Mouse (Mus musculus): Measurements from ENCODE around the gene Kcna4. TPM values are rescaled to one million over a fixed set of nuclear protein-coding genes. Genes with fewer than 3 reads are reported as not detected.

Gene Kcna4
- not detected in 2 replicates for total RNA-seq (2012; rRNA removed)
- not detected in 2 replicates for total RNA-seq (2014; rRNA removed)
- polyA plus RNA-seq (2012; ENCODE audit: insufficient read length, low read depth): not detected in 2 replicates

- dilution Hi-C loops (cut with MboI; ENCODE audit: extremely low pct_ligation_motif_present, extremely low pct_unique_long_range_greater_than_20kb, low sequenced_read_pairs) (no loop called here), in situ Hi-C loops (cut with MboI; ENCODE audit: low pct_ligation_motif_present, low pct_unique_long_range_greater_than_20kb, low sequenced_read_pairs) (no loop called here)
- Histone ChIP-seq H3K27me3 (replicated peaks) (no peaks in the 10 kb centered on the region), H3K4me3 (replicated peaks in 1 of 3; ENCODE audit: low read depth in 2 of 3, low read length in 2 of 3, poor library complexity in 1 of 3) (no peak within 1 kb of the TSS), H3K9ac (ENCODE audit: insufficient read depth, low read depth) (no peak within 1 kb of the TSS), H3K4me2 (ENCODE audit: insufficient read depth, low read depth, poor library complexity, severe bottlenecking) (no peak within 1 kb of the TSS), H3K79me2 (replicated peaks; ENCODE audit: control insufficient read depth, extremely low read depth, insufficient read depth, poor library complexity, severe bottlenecking) (no peaks in the 10 kb centered on the region), H3K4me1 (ENCODE audit: control insufficient read depth in 1 of 2, insufficient read depth in 2 of 2) (no peaks in the 10 kb centered on the region), H3K9me3 (replicated peaks; ENCODE audit: low read length) (peaks cover 68% of the 10 kb centered on the region), H3K27ac (ENCODE audit: insufficient read depth, low read depth) (no peak within 1 kb of the TSS), H3K36me3 (replicated peaks in 1 of 2; ENCODE audit: control insufficient read depth in 1 of 2, insufficient read depth in 1 of 2, low read length in 1 of 2) (no peaks in the 10 kb centered on the region)
- DNase-seq (ENCODE audit: extremely low read depth): no peak
- TF ChIP-seq PAX5 (IDR thresholded peaks at IDR 0.05; ENCODE audit: low read length) (no peak), RAD21 (IDR thresholded peaks at IDR 0.05; ENCODE audit: low read depth, low read length) (no peak), ZMIZ1 (IDR thresholded peaks at IDR 0.05; ENCODE audit: low read depth, low read length) (no peak), MXI1 (IDR thresholded peaks at IDR 0.05; ENCODE audit: low read depth, low read length) (no peak), USF1 (IDR thresholded peaks at IDR 0.05; ENCODE audit: low read depth, low read length) (no peak), TCF12 (IDR thresholded peaks at IDR 0.05; ENCODE audit: low read depth, low read length) (no peak), HCFC1 (IDR thresholded peaks at IDR 0.05; ENCODE audit: low read depth, low read length) (no peak), MEF2A (IDR thresholded peaks at IDR 0.05; ENCODE audit: borderline replicate concordance, low read depth, low read length) (no peak), ZNF384 (IDR thresholded peaks at IDR 0.05; ENCODE audit: low read depth, low read length) (no peak), BHLHE40 (IDR thresholded peaks at IDR 0.05; ENCODE audit: low read depth, low read length) (no peak), GABPA (IDR thresholded peaks at IDR 0.05; ENCODE audit: insufficient replicate concordance, low read depth, low read length) (no peak), KAT2A (IDR thresholded peaks at IDR 0.05; ENCODE audit: insufficient replicate concordance, low read length) (no peak), ELF1 (IDR thresholded peaks at IDR 0.05; ENCODE audit: low read depth, low read length) (no peak), RCOR1 (conservative IDR thresholded peaks at IDR 0.05; ENCODE audit: low read depth, low read length) (no peak), MAX (IDR thresholded peaks at IDR 0.05; ENCODE audit: low read length) (no peak)
Measured at GRCm38 (mm10) chr2:107289990-107290696, at the start of gene Kcna4. TSS of gene Kcna4 (plus strand) at chr2:107290639.

GRCm38 (mm10) chr2:107258091-107258490, 32.3 kb upstream of the Kcna4 start:
- Histone ChIP-seq H3K9me3 (replicated peaks; ENCODE audit: low read length) (peaks cover 22% of the 10 kb centered on the region), H3K79me2 (replicated peaks; ENCODE audit: control insufficient read depth, extremely low read depth, insufficient read depth, poor library complexity, severe bottlenecking) (no peaks in the 10 kb centered on the region), H3K9ac (ENCODE audit: insufficient read depth, low read depth) (no peak overlapping the region), H3K27me3 (replicated peaks) (no peaks in the 10 kb centered on the region), H3K36me3 (replicated peaks in 1 of 2; ENCODE audit: control insufficient read depth in 1 of 2, insufficient read depth in 1 of 2, low read length in 1 of 2) (no peaks in the 10 kb centered on the region), H3K4me1 (ENCODE audit: control insufficient read depth in 1 of 2, insufficient read depth in 2 of 2) (no peaks in the 10 kb centered on the region), H3K4me3 (replicated peaks in 1 of 3; ENCODE audit: low read depth in 2 of 3, low read length in 2 of 3, poor library complexity in 1 of 3) (no peak overlapping the region), H3K27ac (ENCODE audit: insufficient read depth, low read depth) (no peak overlapping the region), H3K4me2 (ENCODE audit: insufficient read depth, low read depth, poor library complexity, severe bottlenecking) (no peak overlapping the region)
- DNase-seq (ENCODE audit: extremely low read depth): no peak
- dilution Hi-C loops (cut with MboI; ENCODE audit: extremely low pct_ligation_motif_present, extremely low pct_unique_long_range_greater_than_20kb, low sequenced_read_pairs): no loop called here
- in situ Hi-C loops (cut with MboI; ENCODE audit: low pct_ligation_motif_present, low pct_unique_long_range_greater_than_20kb, low sequenced_read_pairs): no loop called here
- no peak for TF ChIP-seq MAX (IDR thresholded peaks at IDR 0.05; ENCODE audit: low read length)
- no peak for TF ChIP-seq ZC3H11A (IDR thresholded peaks at IDR 0.05; ENCODE audit: low read depth, low read length)
- no peak for TF ChIP-seq POLR2AphosphoS2 (IDR thresholded peaks at IDR 0.05; ENCODE audit: low read depth, low read length)
- TF ChIP-seq HCFC1 (IDR thresholded peaks at IDR 0.05; ENCODE audit: low read depth, low read length): no peak
- no peak for TF ChIP-seq JUND (conservative IDR thresholded peaks at IDR 0.05; ENCODE audit: low read depth, low read length)
- no peak for TF ChIP-seq ZKSCAN1 (IDR thresholded peaks at IDR 0.05; ENCODE audit: borderline replicate concordance, low read depth, low read length)
- TF ChIP-seq ZNF384 (IDR thresholded peaks at IDR 0.05; ENCODE audit: low read depth, low read length): no peak
- TF ChIP-seq MAFK (IDR thresholded peaks at IDR 0.05; ENCODE audit: insufficient replicate concordance, low read length): no peak
- no peak for TF ChIP-seq NRF1 (IDR thresholded peaks at IDR 0.05; ENCODE audit: low read depth, low read length)
- no peak for TF ChIP-seq JUN (IDR thresholded peaks at IDR 0.05; ENCODE audit: insufficient read depth, low read depth, low read length)
